Mouse (Mus musculus) B cell, adult 2 months (primary cell): ENCODE data around the gene Popdc2.

Experiments
- DNase-seq, 2 experiments: peaks; one replicate each; pipeline ENCODE4 v3.0.0; 2022

The Popdc2 gene

GRCm38 (mm10) chr16:38377546-38377945 is 15.5 kb downstream of the Popdc2 start:
- DNase-seq, result no peak

- DNase-seq, result no peak
Measured at GRCm38 (mm10) chr16:38378591-38378990, 16.6 kb downstream of the Popdc2 start.

- no peak for DNase-seq
Measured at GRCm38 (mm10) chr16:38379088-38379487, 17.1 kb downstream of the Popdc2 start.

- no peak for DNase-seq
Measured at GRCm38 (mm10) chr16:38379493-38379892, 17.5 kb downstream of the Popdc2 start.

- DNase-seq, result no peak
Measured at GRCm38 (mm10) chr16:38379926-38380325, 17.9 kb downstream of the Popdc2 start.

GRCm38 (mm10) chr16:38383683-38384082 is 21.7 kb downstream of the Popdc2 start:
- no peak for DNase-seq

- no peak for DNase-seq
Measured at GRCm38 (mm10) chr16:38385184-38385634, 23.2 kb downstream of the Popdc2 start.

GRCm38 (mm10) chr16:38385700-38386099 is 23.7 kb downstream of the Popdc2 start:
- no peak for DNase-seq

GRCm38 (mm10) chr16:38387389-38387788 is 25.4 kb downstream of the Popdc2 start:
- no peak for DNase-seq

GRCm38 (mm10) chr16:38388757-38389156 is 26.7 kb downstream of the Popdc2 start:
- DNase-seq, result no peak

- DNase-seq, result no peak
Measured at GRCm38 (mm10) chr16:38389284-38389893, 27.4 kb downstream of the Popdc2 start.

- DNase-seq, result no peak
Measured at GRCm38 (mm10) chr16:38390322-38390721, 28.3 kb downstream of the Popdc2 start.

GRCm38 (mm10) chr16:38392126-38392894 is 30.3 kb downstream of the Popdc2 start:
- no peak for DNase-seq

- DNase-seq, result no peak
Measured at GRCm38 (mm10) chr16:38394191-38394618, 32.2 kb downstream of the Popdc2 start.

- peak in 1 of 2 experiments; percentile 16 for DNase-seq
Measured at GRCm38 (mm10) chr16:38395060-38395730, 33.2 kb downstream of the Popdc2 start.

- peak; percentile 35 to 44 for DNase-seq
Measured at GRCm38 (mm10) chr16:38396155-38396554, 34.1 kb downstream of the Popdc2 start.

GRCm38 (mm10) chr16:38398266-38398665 is 36.3 kb downstream of the Popdc2 start:
- DNase-seq, result no peak

- DNase-seq, result no peak
Measured at GRCm38 (mm10) chr16:38399076-38399475, 37.1 kb downstream of the Popdc2 start.

- DNase-seq, result peak; percentile 47 to 53
Measured at GRCm38 (mm10) chr16:38399531-38400231, 37.7 kb downstream of the Popdc2 start.

- DNase-seq, result no peak
Measured at GRCm38 (mm10) chr16:38400311-38400960, 38.4 kb downstream of the Popdc2 start.

- no peak for DNase-seq
Measured at GRCm38 (mm10) chr16:38401468-38401867, 39.5 kb downstream of the Popdc2 start.

GRCm38 (mm10) chr16:38403639-38404038 is 41.6 kb downstream of the Popdc2 start:
- peak; percentile 66 to 67 for DNase-seq
